Comparison of ENCODE assay signal across 8 mouse cellular contexts in the genomic region with DNA sequence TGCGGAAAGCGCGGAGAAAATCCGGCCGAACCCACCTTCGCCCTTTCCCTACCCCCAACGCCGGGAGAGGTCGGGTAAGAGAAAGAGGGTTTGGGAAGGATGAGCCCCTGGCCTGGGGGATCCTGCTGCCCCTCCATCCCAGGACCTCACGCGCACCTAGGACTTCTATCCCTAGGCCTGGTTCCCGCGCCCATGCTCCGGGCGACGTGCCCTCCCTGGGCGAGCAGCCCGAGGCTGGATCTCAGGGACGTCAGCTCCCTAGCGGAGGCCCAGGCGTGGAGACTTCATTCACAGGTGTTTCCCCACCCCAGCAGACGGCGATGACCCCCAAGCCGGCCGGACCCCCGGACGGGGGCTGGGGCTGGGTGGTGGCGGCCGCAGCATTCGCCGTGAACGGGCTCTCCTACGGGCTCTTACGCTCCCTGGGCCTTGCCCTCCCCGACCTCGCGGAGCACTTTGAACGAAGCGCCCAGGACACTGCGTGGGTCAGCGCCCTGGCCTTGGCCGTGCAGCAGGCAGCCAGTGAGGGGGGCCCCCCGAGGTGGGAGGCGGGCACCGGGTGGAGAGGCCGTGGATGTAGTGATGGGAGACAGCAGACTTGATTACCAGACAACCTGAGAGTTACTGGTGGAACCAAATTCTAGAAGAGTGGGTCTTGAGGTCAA. TPM values are rescaled to one million over a fixed set of nuclear protein-coding genes. Genes with fewer than 3 reads are reported as not detected.
DNase-seq lines count a peak whose midpoint lies in the region; ATAC-seq and TF ChIP-seq lines count a peak whose summit lies in the region.

No protein-coding gene starts in this region.

- H3K36me3 ChIP-seq in heart, embryonic 11.5 days (ENCODE audit: control insufficient read depth, insufficient read depth, low read length) = no peaks in the 10 kb centered on the region
- H3K36me3 ChIP-seq in kidney, postnatal 0 days (ENCODE audit: insufficient read depth, low read length) = no peaks in the 10 kb centered on the region
- 0 out of 2 replicates have a peak, but pooled peaks cover 8% of the 10 kb centered on the region for H3K36me3 ChIP-seq in midbrain, postnatal 0 days (ENCODE audit: insufficient read depth, low read length)

- H3K4me3 ChIP-seq in cerebellum, adult 2 months (replicated peaks; ENCODE audit: insufficient read depth, low read depth, low read length) = peak overlapping the region; percentile 80
- peak overlapping the region; percentile 45 for H3K4me3 ChIP-seq in heart, embryonic 11.5 days (ENCODE audit: low read depth, low read length)
- H3K4me3 ChIP-seq in kidney, postnatal 0 days (replicated peaks; ENCODE audit: low read depth, low read length) = peak overlapping the region; percentile 23
- peak overlapping the region; percentile 43 for H3K4me3 ChIP-seq in midbrain, postnatal 0 days (ENCODE audit: low read depth, low read length)

- H3K4me1 ChIP-seq in cerebellum, adult 2 months (ENCODE audit: control insufficient read depth, insufficient read depth, low read length) = peaks cover 20% of the 10 kb centered on the region
- peaks cover 16% of the 10 kb centered on the region for H3K4me1 ChIP-seq in heart, embryonic 11.5 days (ENCODE audit: control insufficient read depth, insufficient read depth, low read length)
- H3K4me1 ChIP-seq in kidney, postnatal 0 days (replicated peaks; ENCODE audit: insufficient read depth, low read length) = peaks cover 16% of the 10 kb centered on the region
- peaks cover 17% of the 10 kb centered on the region for H3K4me1 ChIP-seq in midbrain, postnatal 0 days (ENCODE audit: insufficient read depth, low read length)

- under 1% methylated on average over 46 of the region's 46 CpGs for WGBS in cerebellum, adult 2 months
- WGBS in heart, embryonic 11.5 days (ENCODE audit: insufficient replicate concordance) = 1% methylated on average over 45 of the region's 46 CpGs
- WGBS in kidney, postnatal 0 days = 2% methylated on average over 46 of the region's 46 CpGs
- WGBS in midbrain, postnatal 0 days = under 1% methylated on average over 43 of the region's 46 CpGs

- peak overlapping the region; percentile 72 for H3K4me2 ChIP-seq in heart, embryonic 11.5 days
- H3K4me2 ChIP-seq in kidney, postnatal 0 days (ENCODE audit: low read length) = peak overlapping the region; percentile 50
- H3K4me2 ChIP-seq in midbrain, postnatal 0 days (ENCODE audit: low read depth, low read length, poor library complexity, severe bottlenecking) = peak overlapping the region; percentile 87

- no peaks in the 10 kb centered on the region for H3K27me3 ChIP-seq in cerebellum, adult 2 months (ENCODE audit: control insufficient read depth, insufficient read depth, low read length)
- H3K27me3 ChIP-seq in heart, embryonic 11.5 days (ENCODE audit: control insufficient read depth, insufficient read depth, low read length) = peaks cover 57% of the 10 kb centered on the region
- H3K27me3 ChIP-seq in kidney, postnatal 0 days (ENCODE audit: insufficient read depth, low read length) = peaks cover 8% of the 10 kb centered on the region
- peaks cover 10% of the 10 kb centered on the region; the same call in 1 of the 2 replicates for H3K27me3 ChIP-seq in midbrain, postnatal 0 days (ENCODE audit: insufficient read depth, low read length)

- ATAC-seq in heart, embryonic 11.5 days (replicated peaks; ENCODE audit: insufficient number of reproducible peaks, low FRiP score, low TSS enrichment) = peak; percentile 37; the same call in 1 of the 2 replicates
- ATAC-seq in kidney, postnatal 0 days (replicated peaks; ENCODE audit: low FRiP score, low read depth) = peak; percentile 41; the same call in 1 of the 2 replicates
- ATAC-seq in midbrain, postnatal 0 days (ENCODE audit: low FRiP score) = peak; percentile 41

- peak overlapping the region; percentile 63; the same call in 1 of the 2 replicates for H3K9ac ChIP-seq in heart, embryonic 11.5 days (ENCODE audit: low read depth, low read length)
- H3K9ac ChIP-seq in kidney, postnatal 0 days (ENCODE audit: low read depth, low read length) = peak overlapping the region; percentile 48; the same call in 1 of the 2 replicates
- peak overlapping the region; percentile 63 for H3K9ac ChIP-seq in midbrain, postnatal 0 days (replicated peaks; ENCODE audit: low read length, poor library complexity, severe bottlenecking)

- no peaks in the 10 kb centered on the region for H3K9me3 ChIP-seq in heart, embryonic 11.5 days (replicated peaks; ENCODE audit: control insufficient read depth, low read length)
- H3K9me3 ChIP-seq in kidney, postnatal 0 days (replicated peaks; ENCODE audit: low read length) = no peaks in the 10 kb centered on the region
- H3K9me3 ChIP-seq in midbrain, postnatal 0 days (ENCODE audit: low read length) = no peaks in the 10 kb centered on the region

- peak; percentile 17; the same call in 1 of the 2 replicates for TF ChIP-seq POLR2A in cerebellum, adult 2 months (IDR thresholded peaks at IDR 0.05; ENCODE audit: borderline replicate concordance, insufficient read depth, low read length)

- no peak for TF ChIP-seq CTCF in cerebellum, adult 2 months (IDR thresholded peaks at IDR 0.05; ENCODE audit: borderline replicate concordance, insufficient read depth, low read depth, low read length)
- no peak for TF ChIP-seq CTCF in kidney, postnatal 0 days (IDR thresholded peaks at IDR 0.05; ENCODE audit: low read depth)
- TF ChIP-seq CTCF in midbrain, postnatal 0 days (IDR thresholded peaks at IDR 0.05) = no peak

- peak; percentile 26 to 38 for DNase-seq in layer of hippocampus, adult 8-10 months (ENCODE audit: low spot score in 2 of 2)
- no peak for DNase-seq in layer of hippocampus, adult 9-11 months
- peak; percentile 73 to 81 for DNase-seq in cerebellum, adult 2 months
- no peak for DNase-seq in kidney, postnatal 0 days (ENCODE audit: low spot score)
- DNase-seq in midbrain, postnatal 0 days (ENCODE audit: low spot score) = no peak
- DNase-seq in gastrocnemius, adult 18-20 months (ENCODE audit: low spot score) = no peak
- no peak for DNase-seq in right cerebral cortex, postnatal 36 days (ENCODE audit: low spot score in 2 of 2)

- peak overlapping the region; percentile 99 for H3K27ac ChIP-seq in cerebellum, adult 2 months (ENCODE audit: insufficient read depth, low read length)
- H3K27ac ChIP-seq in heart, embryonic 11.5 days (ENCODE audit: low read depth, low read length) = no peak overlapping the region
- H3K27ac ChIP-seq in kidney, postnatal 0 days = no peak overlapping the region
- H3K27ac ChIP-seq in midbrain, postnatal 0 days (ENCODE audit: low read depth, low read length) = no peak overlapping the region

RNA-seq across cellular contexts. Expression of gene Slc16a11, which starts 1.8 kb away (rescaled TPM):
- total RNA-seq in layer of hippocampus, adult 8-10 months (2022) = 10 to 100 TPM; 35.6 to 44.8 (median 42.1) TPM
- 209 and 244 TPM in 2 replicates for polyA plus RNA-seq in cerebellum, adult 2 months (2012; rRNA removed)
- polyA plus RNA-seq in heart, embryonic 11.5 days (2014; fragmentation: Nextera tagmentation; extraction: Ambion mirVana) = 0.36 and 0.39 TPM in 2 replicates
- 11.2 and 12.6 TPM in 2 replicates for polyA plus RNA-seq in kidney, postnatal 0 days (2015; fragmentation: Nextera tagmentation; extraction: Ambion mirVana)
- 22.2 and 28.2 TPM in 2 replicates for total RNA-seq in midbrain, postnatal 0 days (2014; rRNA removed)
- polyA plus RNA-seq in midbrain, postnatal 0 days (2015; fragmentation: Nextera tagmentation; extraction: Ambion mirVana) = 15.2 and 18.0 TPM in 2 replicates
- total RNA-seq in gastrocnemius, adult 18-20 months (2021) = under 1 TPM in 1 of 2 experiments, not detected in 1; 0.50 TPM

RNA-seq across cellular contexts. Expression of gene Slc16a13, which starts 6.5 kb away (rescaled TPM):
- total RNA-seq in layer of hippocampus, adult 8-10 months (2022) = 1 to 10 TPM; 6.5 to 9.5 (median 7.4) TPM
- 8.8 and 11.3 TPM in 2 replicates for polyA plus RNA-seq in cerebellum, adult 2 months (2012; rRNA removed)
- polyA plus RNA-seq in heart, embryonic 11.5 days (2014; fragmentation: Nextera tagmentation; extraction: Ambion mirVana) = 7.6 and 7.8 TPM in 2 replicates
- polyA plus RNA-seq in kidney, postnatal 0 days (2015; fragmentation: Nextera tagmentation; extraction: Ambion mirVana) = 20.6 and 21.4 TPM in 2 replicates
- 9.9 and 26.1 TPM in 2 replicates for total RNA-seq in midbrain, postnatal 0 days (2014; rRNA removed)
- polyA plus RNA-seq in midbrain, postnatal 0 days (2015; fragmentation: Nextera tagmentation; extraction: Ambion mirVana) = 9.9 and 10.1 TPM in 2 replicates
- under 1 TPM; 0.14 to 0.50 TPM for total RNA-seq in gastrocnemius, adult 18-20 months (2021)

RNA-seq across cellular contexts. Expression of gene Bcl6b, which starts 15.3 kb away (rescaled TPM):
- 1 to 10 TPM in 1 of 4 experiments, under 1 TPM in 3; 0.91 to 1.9 (median 0.95) TPM for total RNA-seq in layer of hippocampus, adult 8-10 months (2022)
- 1.1 and 1.4 TPM in 2 replicates for polyA plus RNA-seq in cerebellum, adult 2 months (2012; rRNA removed)
- 11.9 and 13.0 TPM in 2 replicates for polyA plus RNA-seq in heart, embryonic 11.5 days (2014; fragmentation: Nextera tagmentation; extraction: Ambion mirVana)
- polyA plus RNA-seq in kidney, postnatal 0 days (2015; fragmentation: Nextera tagmentation; extraction: Ambion mirVana) = 22.0 TPM in 2 replicates
- 3.8 and 6.8 TPM in 2 replicates for total RNA-seq in midbrain, postnatal 0 days (2014; rRNA removed)
- polyA plus RNA-seq in midbrain, postnatal 0 days (2015; fragmentation: Nextera tagmentation; extraction: Ambion mirVana) = 2.4 and 2.7 TPM in 2 replicates
- 1 to 10 TPM in 1 of 2 experiments, under 1 TPM in 1; 0.82 to 5.1 TPM for total RNA-seq in gastrocnemius, adult 18-20 months (2021)

RNA-seq across cellular contexts. Expression of gene 0610010K14Rik, which starts 23.4 kb away (rescaled TPM):
- 10 to 100 TPM; 39.3 to 45.7 (median 42.6) TPM for total RNA-seq in layer of hippocampus, adult 8-10 months (2022)
- polyA plus RNA-seq in cerebellum, adult 2 months (2012; rRNA removed) = 94.0 and 96.5 TPM in 2 replicates
- polyA plus RNA-seq in heart, embryonic 11.5 days (2014; fragmentation: Nextera tagmentation; extraction: Ambion mirVana) = 129 and 132 TPM in 2 replicates
- polyA plus RNA-seq in kidney, postnatal 0 days (2015; fragmentation: Nextera tagmentation; extraction: Ambion mirVana) = 147 and 150 TPM in 2 replicates
- 43.0 and 76.9 TPM in 2 replicates for total RNA-seq in midbrain, postnatal 0 days (2014; rRNA removed)
- 138 and 154 TPM in 2 replicates for polyA plus RNA-seq in midbrain, postnatal 0 days (2015; fragmentation: Nextera tagmentation; extraction: Ambion mirVana)
- total RNA-seq in gastrocnemius, adult 18-20 months (2021) = 10 to 100 TPM; 30.3 to 30.7 TPM

RNA-seq across cellular contexts. Expression of gene Gm21988, which starts 25.3 kb away (rescaled TPM):
- total RNA-seq in layer of hippocampus, adult 8-10 months (2022) = 1 to 10 TPM; 2.5 to 8.6 (median 3.5) TPM
- polyA plus RNA-seq in cerebellum, adult 2 months (2012; rRNA removed) = 9.7 and 10.3 TPM in 2 replicates
- polyA plus RNA-seq in heart, embryonic 11.5 days (2014; fragmentation: Nextera tagmentation; extraction: Ambion mirVana) = 7.7 and 9.3 TPM in 2 replicates
- polyA plus RNA-seq in kidney, postnatal 0 days (2015; fragmentation: Nextera tagmentation; extraction: Ambion mirVana) = 15.6 and 15.9 TPM in 2 replicates
- 3.4 and 5.5 TPM in 2 replicates for total RNA-seq in midbrain, postnatal 0 days (2014; rRNA removed)
- polyA plus RNA-seq in midbrain, postnatal 0 days (2015; fragmentation: Nextera tagmentation; extraction: Ambion mirVana) = 18.6 and 20.1 TPM in 2 replicates
- total RNA-seq in gastrocnemius, adult 18-20 months (2021) = 1 to 10 TPM; 3.2 to 3.3 TPM

Comparison
In these comparisons a context has a peak if more than half of its experiments do, and no peak if none do; other contexts are left out.
1. DNase-seq: peak in layer of hippocampus, adult 8-10 months (2 of 2) and cerebellum, adult 2 months (2 of 2); none in layer of hippocampus, adult 9-11 months (single experiment), kidney, postnatal 0 days (single experiment), midbrain, postnatal 0 days (single experiment), gastrocnemius, adult 18-20 months (single experiment) and right cerebral cortex, postnatal 36 days (0 of 2).
2. H3K4me3 ChIP-seq: peak in every context shown above with its lines; median percentile 80 in cerebellum, adult 2 months; 45 in heart, embryonic 11.5 days; 43 in midbrain, postnatal 0 days; 23 in kidney, postnatal 0 days.
3. RNA of gene Slc16a11, which starts 1.8 kb away (polyA plus RNA-seq): 209 to 244 TPM in cerebellum, adult 2 months; 15.2 to 18.0 TPM in midbrain, postnatal 0 days, 11.2 to 12.6 TPM in kidney, postnatal 0 days and 0.36 to 0.39 TPM in heart, embryonic 11.5 days; every median in the first group is over 10 times any median in the second.
4. Peak in every context shown above with its lines, with median percentiles within 50 percentile points of each other: ATAC-seq, H3K4me2 ChIP-seq and H3K9ac ChIP-seq.